In genomic region chr3:83222125-83222524, GRCm38 (mm10) we compare ENCODE assay signal across 10 mouse cellular contexts.
DNase-seq lines count a peak whose midpoint lies in the region; ATAC-seq lines count a peak whose summit lies in the region.
"Had no signal": no experiment of that assay in that cellular context is flagged by ENCODE, and none has a peak within 500 bp of the region (broad histone marks: within the 10 kb centered on the region; RNA-seq: fewer than 3 reads in every experiment).

No protein-coding gene starts in this region.

- intact Hi-C loops in left cerebral cortex, postnatal 4 days (cut with DNase I) = loop anchor here (10.0 kb wide), 1 partner anchor 107 kb away; no protein-coding TSS in a partner anchor
- intact Hi-C loops in left cerebral cortex, postnatal 14 days (cut with DNase I) = loop anchor here (2.0 kb wide), 1 partner anchor 111 kb away; no protein-coding TSS in a partner anchor

- ATAC-seq in forebrain, embryonic 12.5 days (ENCODE audit: low FRiP score) = no peak
- no peak for ATAC-seq in midbrain, embryonic 16.5 days
- ATAC-seq: forebrain, embryonic 15.5 days; intestine, embryonic 16.5 days had no signal

- no peaks in the 10 kb centered on the region for H3K36me3 ChIP-seq in forebrain, embryonic 12.5 days (replicated peaks)
- H3K36me3 ChIP-seq in midbrain, embryonic 16.5 days (ENCODE audit: control insufficient read depth, insufficient read depth, low read length) = no peaks in the 10 kb centered on the region
- H3K36me3 ChIP-seq: forebrain, embryonic 15.5 days; midbrain, embryonic 12.5 days had no signal

- H3K27me3 ChIP-seq in forebrain, embryonic 12.5 days = no peaks in the 10 kb centered on the region
- H3K27me3 ChIP-seq in midbrain, embryonic 16.5 days (ENCODE audit: control insufficient read depth, insufficient read depth, low read depth, low read length) = no peaks in the 10 kb centered on the region
- H3K27me3 ChIP-seq: forebrain, embryonic 15.5 days; midbrain, embryonic 12.5 days had no signal

- no peak overlapping the region for H3K27ac ChIP-seq in forebrain, embryonic 12.5 days
- no peak overlapping the region for H3K27ac ChIP-seq in midbrain, embryonic 16.5 days (ENCODE audit: low read length)
- H3K27ac ChIP-seq: forebrain, embryonic 15.5 days; midbrain, embryonic 12.5 days had no signal

- H3K9ac ChIP-seq in forebrain, embryonic 12.5 days = no peak overlapping the region
- H3K9ac ChIP-seq in midbrain, embryonic 16.5 days (ENCODE audit: low read depth, low read length) = no peak overlapping the region
- H3K9ac ChIP-seq: forebrain, embryonic 15.5 days; midbrain, embryonic 12.5 days had no signal

- peak; percentile 26 for DNase-seq in left cerebral cortex, adult 11 months (ENCODE audit: low spot score)
- no peak for DNase-seq in left cerebral cortex, postnatal 4 days
- peak; percentile 12 for DNase-seq in fibroblast of lung, adult 2 months (ENCODE audit: low read depth)
- peak; percentile 54 to 58 for DNase-seq in left cerebral cortex, postnatal 14 days (ENCODE audit: low spot score in 2 of 2)
- peak; percentile 25 for DNase-seq in skeletal muscle tissue, adult 2 months (ENCODE audit: low read depth, low spot score)

- H3K4me2 ChIP-seq in forebrain, embryonic 12.5 days = no peak overlapping the region
- no peak overlapping the region for H3K4me2 ChIP-seq in midbrain, embryonic 16.5 days (ENCODE audit: low read length)
- H3K4me2 ChIP-seq: forebrain, embryonic 15.5 days; midbrain, embryonic 12.5 days had no signal

- WGBS in forebrain, embryonic 12.5 days = 78% methylated on average over 5 of the region's 5 CpGs
- WGBS in midbrain, embryonic 16.5 days = 62% methylated on average over 5 of the region's 5 CpGs

- H3K4me1 ChIP-seq in forebrain, embryonic 12.5 days = no peaks in the 10 kb centered on the region
- H3K4me1 ChIP-seq in midbrain, embryonic 16.5 days (ENCODE audit: control insufficient read depth, insufficient read depth, low read length) = no peaks in the 10 kb centered on the region
- H3K4me1 ChIP-seq: forebrain, embryonic 15.5 days; midbrain, embryonic 12.5 days had no signal

- no peaks in the 10 kb centered on the region for H3K9me3 ChIP-seq in forebrain, embryonic 12.5 days
- H3K9me3 ChIP-seq in midbrain, embryonic 16.5 days (replicated peaks; ENCODE audit: control insufficient read depth, low read length, poor library complexity, severe bottlenecking) = no peaks in the 10 kb centered on the region
- H3K9me3 ChIP-seq: forebrain, embryonic 15.5 days; midbrain, embryonic 12.5 days had no signal

- no peak overlapping the region for H3K4me3 ChIP-seq in forebrain, embryonic 12.5 days (replicated peaks)
- H3K4me3 ChIP-seq in midbrain, embryonic 16.5 days (ENCODE audit: low read depth, low read length) = no peak overlapping the region
- H3K4me3 ChIP-seq: forebrain, embryonic 15.5 days; midbrain, embryonic 12.5 days had no signal
